Mouse (Mus musculus): ENCODE measurements around the gene Azgp1. TPM values are rescaled to one million over a fixed set of nuclear protein-coding genes. Genes with fewer than 3 reads are reported as not detected.

The Azgp1 gene
- not detected for total RNA-seq (2023)

GRCm38 (mm10) chr5:137981300-137981699, at the start of gene Azgp1:
TSS of gene Azgp1 (plus strand) at chr5:137981520.

DNA sequence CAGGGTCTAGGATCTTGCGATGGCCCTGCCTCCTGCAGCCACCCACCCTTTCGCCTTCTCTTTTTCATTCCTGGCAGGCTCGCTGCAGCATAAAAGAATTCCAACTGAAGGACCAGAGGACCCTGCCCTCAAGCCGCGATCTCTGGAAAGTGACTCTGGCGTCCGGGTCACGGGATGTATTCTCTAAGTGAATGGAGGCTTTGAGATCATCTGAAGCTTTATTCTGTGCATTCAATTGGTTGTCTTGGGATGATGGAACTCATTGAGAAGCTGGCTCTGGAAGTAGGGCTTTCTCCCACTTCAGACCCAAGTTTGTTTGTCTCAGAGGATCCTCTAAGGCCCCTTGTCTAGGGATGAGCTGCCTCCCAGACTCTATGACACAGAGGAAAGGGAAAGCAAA, 18.4 kb upstream of the Azgp1 start, which contains the start of gene Gjc3:
Gjc3 (minus strand) TSS at position 154 of the 400 bp plus-strand sequence.

GRCm38 (mm10) chr5:138020961-138021479, 39.7 kb downstream of the Azgp1 start, which contains the start of the genes Smok3a and Smok3b:
TSS of gene Smok3a (plus strand) at chr5:138021261.
TSS of gene Smok3b (plus strand) at chr5:138021429.

Other genes with a start within 250 kb of the Azgp1 start
- gene Nyap1, start 239.9 kb upstream of the Azgp1 start, total RNA-seq (2023) = under 1 TPM; 0.21 to 0.78 TPM
- 100 to 1,000 TPM; 233 to 247 TPM for gene Tsc22d4, start 235.8 kb upstream of the Azgp1 start, total RNA-seq (2023)
- 10 to 100 TPM; 26.7 to 28.6 TPM for gene Ppp1r35, start 202.7 kb upstream of the Azgp1 start, total RNA-seq (2023)
- 10 to 100 TPM; 76.0 to 99.8 TPM for gene Mepce, start 193.9 kb upstream of the Azgp1 start, total RNA-seq (2023)
- gene Zcwpw1, start 193.7 kb upstream of the Azgp1 start, total RNA-seq (2023) = 10 to 100 TPM; 21.1 to 23.3 TPM
- gene Pilra, start 145.2 kb upstream of the Azgp1 start, total RNA-seq (2023) = 1 to 10 TPM; 2.1 to 2.2 TPM
- 1 to 10 TPM in 1 of 2 experiments, not detected in 1; 3.2 TPM for gene Pilrb1, start 123.4 kb upstream of the Azgp1 start, total RNA-seq (2023)
- 1 to 10 TPM in 1 of 2 experiments, not detected in 1; 1.1 TPM for gene Pilrb2, start 109.7 kb upstream of the Azgp1 start, total RNA-seq (2023)
- not detected for gene Cyp3a13, start 59.9 kb upstream of the Azgp1 start, total RNA-seq (2023)
- not detected for gene Gjc3, start 18.4 kb upstream of the Azgp1 start, total RNA-seq (2023)
- not detected for gene Smok3a, start 39.7 kb downstream of the Azgp1 start, total RNA-seq (2023)
- gene Smok3b, start 39.9 kb downstream of the Azgp1 start, total RNA-seq (2023) = not detected
- gene Smok3c, start 71.7 kb downstream of the Azgp1 start, total RNA-seq (2023) = not detected
- 10 to 100 TPM; 16.3 to 21.6 TPM for gene Zkscan1, start 103.6 kb downstream of the Azgp1 start, total RNA-seq (2023)
- gene Zscan21, start 135.4 kb downstream of the Azgp1 start, total RNA-seq (2023) = 10 to 100 TPM; 10.1 to 14.2 TPM
- 10 to 100 TPM in 1 of 2 experiments, 1 to 10 TPM in 1; 9.9 to 13.8 TPM for gene Zfp113, start 174.2 kb downstream of the Azgp1 start, total RNA-seq (2023)
- gene Cops6, start 179.6 kb downstream of the Azgp1 start, total RNA-seq (2023) = 10 to 100 TPM; 51.4 to 60.2 TPM
- 10 to 100 TPM; 34.1 to 40.9 TPM for gene Ap4m1, start 190.5 kb downstream of the Azgp1 start, total RNA-seq (2023)
- 10 to 100 TPM; 56.1 to 60.8 TPM for gene Mcm7, start 190.9 kb downstream of the Azgp1 start, total RNA-seq (2023)
- gene Taf6, start 205.9 kb downstream of the Azgp1 start, total RNA-seq (2023) = 10 to 100 TPM; 34.8 to 37.7 TPM
- 10 to 100 TPM; 15.8 to 21.7 TPM for gene Cnpy4, start 206.0 kb downstream of the Azgp1 start, total RNA-seq (2023)
- 1 to 10 TPM; 1.6 to 2.4 TPM for gene Mblac1, start 212.8 kb downstream of the Azgp1 start, total RNA-seq (2023)
- gene Nxpe5, start 244.4 kb downstream of the Azgp1 start, total RNA-seq (2023) = under 1 TPM in 1 of 2 experiments, not detected in 1; 0.23 TPM

All from B cell, adult 67 days (primary cell).